Mouse (Mus musculus): ENCODE data around the gene Wfdc8. TPM values are rescaled to one million over a fixed set of nuclear protein-coding genes. Genes with fewer than 3 reads are reported as not detected.

Gene Wfdc8
- total and polyA plus RNA-seq, 2 experiments from 2014 or later, result not detected

GRCm38 (mm10) chr2:164560106-164560505 lies 53.3 kb downstream of the Wfdc8 start:
- WGBS, result 85% methylated on average over 8 of the region's 8 CpGs
- no peaks in the 10 kb centered on the region for H3K9me3 ChIP-seq (replicated peaks; ENCODE audit: control insufficient read depth, low read length)

GRCm38 (mm10) chr2:164558991-164559645 lies 54.3 kb downstream of the Wfdc8 start:
- no peak overlapping the region for H3K4me2 ChIP-seq (ENCODE audit: low read depth, low read length)
- H3K27me3 ChIP-seq (ENCODE audit: control insufficient read depth, insufficient read depth, low read length), result peaks cover 18% of the 10 kb centered on the region
- H3K9ac ChIP-seq (replicated peaks; ENCODE audit: low read depth, low read length), result no peak overlapping the region
- whole genome bisulfite sequencing, result 35% methylated on average over 16 of the region's 16 CpGs
- H3K36me3 ChIP-seq (replicated peaks; ENCODE audit: control insufficient read depth, insufficient read depth, low read length), result no peaks in the 10 kb centered on the region
- H3K9me3 ChIP-seq (replicated peaks; ENCODE audit: control insufficient read depth, low read length), result no peaks in the 10 kb centered on the region
- ATAC-seq (ENCODE audit: insufficient read depth, low read depth) (no peak), DNase-seq (ENCODE audit: low spot score) (no peak)
- TF ChIP-seq CTCF (IDR thresholded peaks at IDR 0.05; ENCODE audit: low read depth), result no peak
- no peak for TF ChIP-seq EP300 (IDR thresholded peaks at IDR 0.05; ENCODE audit: low read depth)
- 0 out of 2 replicates have a peak, but pooled peaks cover 8% of the 10 kb centered on the region for H3K4me1 ChIP-seq (ENCODE audit: control insufficient read depth, insufficient read depth)
- no peak overlapping the region for H3K27ac ChIP-seq (ENCODE audit: low read depth)
- H3K4me3 ChIP-seq (ENCODE audit: low read depth, low read length), result no peak overlapping the region

More at GRCm38 (mm10) chr2:164560106-164560505, 53.3 kb downstream of the Wfdc8 start:
- no peak for DNase-seq (ENCODE audit: low spot score)
- H3K36me3 ChIP-seq (replicated peaks; ENCODE audit: control insufficient read depth, insufficient read depth, low read length), result no peaks in the 10 kb centered on the region
- no peak overlapping the region for H3K4me2 ChIP-seq (ENCODE audit: low read depth, low read length)
- peaks cover 25% of the 10 kb centered on the region for H3K27me3 ChIP-seq (ENCODE audit: control insufficient read depth, insufficient read depth, low read length)
- H3K4me1 ChIP-seq (ENCODE audit: control insufficient read depth, insufficient read depth), result 0 out of 2 replicates have a peak, but pooled peaks cover 8% of the 10 kb centered on the region
- no peak for ATAC-seq (ENCODE audit: insufficient read depth, low read depth)
- no peak overlapping the region for H3K4me3 ChIP-seq (ENCODE audit: low read depth, low read length)
- TF ChIP-seq EP300 (IDR thresholded peaks at IDR 0.05; ENCODE audit: low read depth), result no peak
- TF ChIP-seq CTCF (IDR thresholded peaks at IDR 0.05; ENCODE audit: low read depth), result no peak
- H3K27ac ChIP-seq (ENCODE audit: low read depth), result no peak overlapping the region
- H3K9ac ChIP-seq (replicated peaks; ENCODE audit: low read depth, low read length), result no peak overlapping the region

- Histone ChIP-seq H3K36me3 (replicated peaks; ENCODE audit: control insufficient read depth, insufficient read depth, low read length) (no peaks in the 10 kb centered on the region), H3K4me1 (ENCODE audit: control insufficient read depth, insufficient read depth) (0 out of 2 replicates have a peak, but pooled peaks cover 6% of the 10 kb centered on the region), H3K4me3 (ENCODE audit: low read depth, low read length) (no peak overlapping the region), H3K4me2 (ENCODE audit: low read depth, low read length) (no peak overlapping the region), H3K9me3 (replicated peaks; ENCODE audit: control insufficient read depth, low read length) (no peaks in the 10 kb centered on the region), H3K27me3 (ENCODE audit: control insufficient read depth, insufficient read depth, low read length) (peaks cover 13% of the 10 kb centered on the region), H3K27ac (ENCODE audit: low read depth) (no peak overlapping the region), H3K9ac (replicated peaks; ENCODE audit: low read depth, low read length) (no peak overlapping the region)
- DNase-seq (ENCODE audit: low spot score), result no peak
- no peak for ATAC-seq (ENCODE audit: insufficient read depth, low read depth)
- WGBS, result 74% methylated on average over 8 of the region's 8 CpGs
- TF ChIP-seq EP300 (IDR thresholded peaks at IDR 0.05; ENCODE audit: low read depth) (no peak), CTCF (IDR thresholded peaks at IDR 0.05; ENCODE audit: low read depth) (no peak)
These were observed 55.0 kb downstream of the Wfdc8 start for GRCm38 (mm10) chr2:164558426-164558825.

- Histone ChIP-seq H3K9ac (replicated peaks; ENCODE audit: low read depth, low read length) (no peak overlapping the region), H3K4me2 (ENCODE audit: low read depth, low read length) (no peak overlapping the region), H3K27me3 (ENCODE audit: control insufficient read depth, insufficient read depth, low read length) (0 out of 2 replicates have a peak, but pooled peaks cover 11% of the 10 kb centered on the region), H3K27ac (ENCODE audit: low read depth) (no peak overlapping the region), H3K4me1 (ENCODE audit: control insufficient read depth, insufficient read depth) (no peaks in the 10 kb centered on the region), H3K9me3 (replicated peaks; ENCODE audit: control insufficient read depth, low read length) (no peaks in the 10 kb centered on the region), H3K4me3 (ENCODE audit: low read depth, low read length) (no peak overlapping the region), H3K36me3 (replicated peaks; ENCODE audit: control insufficient read depth, insufficient read depth, low read length) (no peaks in the 10 kb centered on the region)
- DNase-seq (ENCODE audit: low spot score) (no peak), ATAC-seq (ENCODE audit: insufficient read depth, low read depth) (no peak)
- 78% methylated on average over 9 of the region's 9 CpGs for WGBS
- TF ChIP-seq EP300 (IDR thresholded peaks at IDR 0.05; ENCODE audit: low read depth) (no peak), CTCF (IDR thresholded peaks at IDR 0.05; ENCODE audit: low read depth) (no peak)
These were observed 61.9 kb downstream of the Wfdc8 start for GRCm38 (mm10) chr2:164551502-164551901.

- Histone ChIP-seq H3K27ac (ENCODE audit: low read depth) (no peak overlapping the region), H3K36me3 (replicated peaks; ENCODE audit: control insufficient read depth, insufficient read depth, low read length) (no peaks in the 10 kb centered on the region), H3K9ac (replicated peaks; ENCODE audit: low read depth, low read length) (no peak overlapping the region), H3K27me3 (ENCODE audit: control insufficient read depth, insufficient read depth, low read length) (0 out of 2 replicates have a peak, but pooled peaks cover 11% of the 10 kb centered on the region), H3K4me1 (ENCODE audit: control insufficient read depth, insufficient read depth) (no peaks in the 10 kb centered on the region), H3K4me2 (ENCODE audit: low read depth, low read length) (no peak overlapping the region), H3K4me3 (ENCODE audit: low read depth, low read length) (no peak overlapping the region), H3K9me3 (replicated peaks; ENCODE audit: control insufficient read depth, low read length) (no peaks in the 10 kb centered on the region)
- ATAC-seq (ENCODE audit: insufficient read depth, low read depth), result no peak
- DNase-seq (ENCODE audit: low spot score), result no peak
- no peak for TF ChIP-seq EP300 (IDR thresholded peaks at IDR 0.05; ENCODE audit: low read depth)
- TF ChIP-seq CTCF (IDR thresholded peaks at IDR 0.05; ENCODE audit: low read depth), result no peak
- 47% methylated on average over 2 of the region's 2 CpGs for WGBS
These were observed 62.5 kb downstream of the Wfdc8 start for GRCm38 (mm10) chr2:164550895-164551269.

Data from heart, postnatal 0 days (tissue).